ENCODE assay signal across 9 mouse cellular contexts in genomic region chr7:130263799-130264351, GRCm38 (mm10).
DNase-seq lines count a peak whose midpoint lies in the region; ATAC-seq and TF ChIP-seq lines count a peak whose summit lies in the region.
"Had no signal": no experiment of that assay in that cellular context is flagged by ENCODE, and none has a peak within 500 bp of the region (broad histone marks: within the 10 kb centered on the region; RNA-seq: fewer than 3 reads in every experiment).

No protein-coding gene starts in this region.

- H3K4me3 ChIP-seq in layer of hippocampus, adult 2 months, result peak overlapping the region; percentile 74
- peak overlapping the region; percentile 84 for H3K4me3 ChIP-seq in forebrain, embryonic 12.5 days (replicated peaks)
- H3K4me3 ChIP-seq in limb, embryonic 15.5 days, result peak overlapping the region; percentile 79
- H3K4me3 ChIP-seq in neural tube, embryonic 12.5 days, result peak overlapping the region; percentile 77
- H3K4me3 ChIP-seq: megakaryocyte, embryonic 14.5 days had no signal

- ATAC-seq in forebrain, embryonic 12.5 days (ENCODE audit: low FRiP score), result 0 out of 2 replicates have a peak, but pooled peaks have one; percentile 9
- ATAC-seq in limb, embryonic 15.5 days (ENCODE audit: insufficient number of reproducible peaks, low FRiP score, low TSS enrichment, low read depth), result no peak
- peak; percentile 8; the same call in 1 of the 2 replicates for ATAC-seq in neural tube, embryonic 12.5 days (ENCODE audit: low FRiP score, low read depth)

- H3K9ac ChIP-seq in forebrain, embryonic 12.5 days, result peak overlapping the region; percentile 91
- H3K9ac ChIP-seq in limb, embryonic 15.5 days, result peak overlapping the region; percentile 87
- H3K9ac ChIP-seq in neural tube, embryonic 12.5 days, result peak overlapping the region; percentile 86

- H3K4me2 ChIP-seq in forebrain, embryonic 12.5 days, result peak overlapping the region; percentile 75
- peak overlapping the region; percentile 83 for H3K4me2 ChIP-seq in limb, embryonic 15.5 days
- peak overlapping the region; percentile 88 for H3K4me2 ChIP-seq in neural tube, embryonic 12.5 days (replicated peaks)

- no peak for DNase-seq in layer of hippocampus, adult 2 months (ENCODE audit: low spot score in 2 of 2)
- DNase-seq in layer of hippocampus, adult 18-20 months (ENCODE audit: low spot score in 2 of 2), result no peak
- DNase-seq in MN1 (ENCODE audit: low spot score), result no peak
- DNase-seq in spleen, adult 12 weeks (ENCODE audit: low spot score), result no peak
- DNase-seq in frontal cortex, postnatal 10 days (ENCODE audit: low spot score in 2 of 2), result no peak

- no peaks in the 10 kb centered on the region for H3K9me3 ChIP-seq in forebrain, embryonic 12.5 days
- no peaks in the 10 kb centered on the region for H3K9me3 ChIP-seq in limb, embryonic 15.5 days
- no peaks in the 10 kb centered on the region for H3K9me3 ChIP-seq in neural tube, embryonic 12.5 days

- TF ChIP-seq CTCF in layer of hippocampus, adult 2 months (conservative IDR thresholded peaks at IDR 0.05), result no peak

- peak overlapping the region; percentile 87 for H3K27ac ChIP-seq in layer of hippocampus, adult 2 months
- H3K27ac ChIP-seq in forebrain, embryonic 12.5 days, result peak overlapping the region; percentile 94
- peak overlapping the region; percentile 96 for H3K27ac ChIP-seq in limb, embryonic 15.5 days
- no peak overlapping the region for H3K27ac ChIP-seq in neural tube, embryonic 12.5 days

- peaks cover 33% of the 10 kb centered on the region for H3K27me3 ChIP-seq in forebrain, embryonic 12.5 days
- peaks cover 4% of the 10 kb centered on the region; the same call in 1 of the 2 replicates for H3K27me3 ChIP-seq in limb, embryonic 15.5 days
- no peaks in the 10 kb centered on the region for H3K27me3 ChIP-seq in neural tube, embryonic 12.5 days (replicated peaks)

- H3K36me3 ChIP-seq in forebrain, embryonic 12.5 days (replicated peaks), result peaks cover 17% of the 10 kb centered on the region
- no peaks in the 10 kb centered on the region for H3K36me3 ChIP-seq in limb, embryonic 15.5 days
- peaks cover 3% of the 10 kb centered on the region; the same call in 1 of the 2 replicates for H3K36me3 ChIP-seq in neural tube, embryonic 12.5 days

- under 1% methylated on average over 20 of the region's 20 CpGs for WGBS in forebrain, embryonic 12.5 days
- WGBS in limb, embryonic 15.5 days, result 7% methylated on average over 20 of the region's 20 CpGs
- 1% methylated on average over 20 of the region's 20 CpGs for WGBS in neural tube, embryonic 12.5 days

- peaks cover 80% of the 10 kb centered on the region for H3K4me1 ChIP-seq in forebrain, embryonic 12.5 days
- peaks cover 46% of the 10 kb centered on the region for H3K4me1 ChIP-seq in limb, embryonic 15.5 days
- H3K4me1 ChIP-seq in neural tube, embryonic 12.5 days, result peaks cover 60% of the 10 kb centered on the region
